Mouse (Mus musculus): ENCODE results near the gene Nsl1. TPM values are rescaled to one million over a fixed set of nuclear protein-coding genes. Genes with fewer than 3 reads are reported as not detected.

The Nsl1 gene
- total RNA-seq, 2 experiments from 2014 or later, result 0.05 to 0.08 TPM

DNA sequence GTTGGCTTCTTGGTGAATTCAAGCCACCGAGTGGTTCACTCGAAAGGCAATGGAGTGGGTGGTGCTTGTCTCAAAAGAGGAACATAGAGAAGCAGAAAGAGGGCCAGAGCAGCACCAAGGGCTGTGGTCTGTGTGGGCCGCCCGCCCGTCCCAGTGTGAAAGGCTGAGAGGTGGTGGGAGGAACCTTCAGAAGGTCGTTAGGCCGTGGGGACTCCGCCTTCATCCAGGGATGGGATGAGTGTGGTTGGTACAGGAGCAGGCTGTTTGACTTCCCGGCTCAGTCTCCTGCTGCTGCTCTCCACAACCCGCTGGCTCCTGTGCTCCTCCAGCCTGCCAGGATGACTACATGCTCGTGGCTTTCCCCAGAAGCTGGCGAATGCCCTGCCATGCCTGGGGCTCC, 22.8 kb downstream of the Nsl1 start:
- H3K4me3 ChIP-seq, result no peak overlapping the region
- no peak for TF ChIP-seq CTCF (IDR thresholded peaks at IDR 0.05)
- intact Hi-C loops (cut with DNase I), result no loop called here
- peak; percentile 32 for DNase-seq
- no peak overlapping the region for H3K27ac ChIP-seq

- intact Hi-C loops (cut with DNase I), result no loop called here
- Histone ChIP-seq H3K4me3 (no peak overlapping the region), H3K27ac (no peak overlapping the region)
- no peak; the same call in 1 of the 2 replicates for TF ChIP-seq CTCF (IDR thresholded peaks at IDR 0.05)
- no peak for DNase-seq
These were observed 23.6 kb downstream of the Nsl1 start for GRCm38 (mm10) chr1:191086304-191086878.

DNA sequence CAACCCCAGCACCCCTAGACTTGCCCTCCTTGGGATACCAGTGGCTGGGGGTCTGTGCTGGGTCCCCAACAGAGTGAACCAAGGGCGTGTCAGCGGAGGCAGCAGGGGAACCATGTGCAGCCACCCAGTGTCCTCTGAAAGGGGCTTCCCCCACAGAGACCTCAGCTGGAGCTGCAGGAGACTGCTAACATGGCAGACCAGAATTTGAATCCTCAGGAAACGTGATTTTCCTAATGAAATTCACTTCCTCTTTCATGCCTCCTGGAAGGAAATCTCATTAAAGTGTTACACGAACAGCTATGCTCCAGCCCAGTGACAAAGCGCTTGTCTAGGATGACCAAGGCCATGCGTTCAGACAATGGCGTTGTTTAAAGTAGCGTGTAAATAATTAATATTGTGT, 24.1 kb downstream of the Nsl1 start:
- TF ChIP-seq CTCF (IDR thresholded peaks at IDR 0.05), result no peak
- DNase-seq, result no peak
- Histone ChIP-seq H3K27ac (no peak overlapping the region), H3K4me3 (no peak overlapping the region)
- intact Hi-C loops (cut with DNase I), result no loop called here

GRCm38 (mm10) chr1:191087955-191088354, 25.1 kb downstream of the Nsl1 start:
- no peak for TF ChIP-seq CTCF (IDR thresholded peaks at IDR 0.05)
- no peak for DNase-seq
- intact Hi-C loops (cut with DNase I), result no loop called here
- H3K4me3 ChIP-seq, result no peak overlapping the region
- peak overlapping the region; percentile 17; the same call in 1 of the 2 replicates for H3K27ac ChIP-seq

DNA sequence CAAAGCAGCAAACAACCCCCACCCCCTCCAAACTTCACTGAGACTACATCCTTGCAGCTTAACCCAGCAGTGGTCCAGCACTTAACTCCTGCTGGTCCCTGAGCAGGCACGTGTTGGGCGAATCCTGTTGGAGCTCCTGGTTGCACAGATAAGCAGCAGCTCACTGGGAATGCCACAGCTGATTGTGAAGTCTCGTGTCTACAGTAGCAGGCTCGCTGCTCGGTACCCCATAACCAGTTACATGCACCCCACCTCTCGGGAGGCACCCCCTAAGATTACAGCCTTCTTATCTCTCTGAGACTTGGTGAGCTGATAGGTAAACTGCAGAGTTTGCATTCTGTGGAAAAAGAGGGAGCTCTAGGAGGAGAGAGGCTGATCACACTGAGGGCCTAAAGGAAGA, 26.5 kb downstream of the Nsl1 start:
- DNase-seq, result no peak
- H3K27ac ChIP-seq, result no peak overlapping the region
- no peak overlapping the region for H3K4me3 ChIP-seq
- TF ChIP-seq CTCF (IDR thresholded peaks at IDR 0.05), result no peak
- intact Hi-C loops (cut with DNase I), result no loop called here

GRCm38 (mm10) chr1:191092050-191092449, 29.2 kb downstream of the Nsl1 start:
- intact Hi-C loops (cut with DNase I), result loop anchor here (10.0 kb wide), 1 partner anchor 183 kb away; no protein-coding TSS in a partner anchor
- DNase-seq, result no peak
- no peak for TF ChIP-seq CTCF (IDR thresholded peaks at IDR 0.05)
- H3K4me3 ChIP-seq, result no peak overlapping the region
- no peak overlapping the region for H3K27ac ChIP-seq

GRCm38 (mm10) chr1:191093578-191093977, 30.8 kb downstream of the Nsl1 start:
- DNase-seq, result no peak
- H3K27ac ChIP-seq, result no peak overlapping the region
- intact Hi-C loops (cut with DNase I), result loop anchor here (10.0 kb wide), 1 partner anchor 181 kb away; no protein-coding TSS in a partner anchor
- H3K4me3 ChIP-seq, result no peak overlapping the region
- TF ChIP-seq CTCF (IDR thresholded peaks at IDR 0.05), result no peak

DNA sequence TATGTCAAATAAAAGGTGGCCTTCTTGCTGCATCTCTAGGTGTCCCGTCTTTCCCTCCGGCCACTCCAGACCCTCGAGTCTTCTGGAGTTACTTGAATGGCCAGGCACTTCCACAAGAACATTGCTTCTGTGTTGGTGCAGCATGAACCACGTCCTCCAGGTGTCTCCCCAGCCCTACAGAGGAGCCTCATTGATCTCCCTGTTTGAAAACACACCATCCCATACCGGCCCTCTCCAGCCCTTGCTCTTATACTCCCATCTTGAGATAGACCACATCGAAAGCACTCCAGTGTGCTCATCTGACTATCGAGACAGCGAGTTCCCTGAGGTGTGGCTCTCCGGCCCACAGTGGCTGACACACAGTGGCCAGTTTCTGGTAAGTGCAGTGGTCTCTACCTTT, 32.2 kb downstream of the Nsl1 start:
- peak; percentile 34 for TF ChIP-seq CTCF (IDR thresholded peaks at IDR 0.05)
- no peak for DNase-seq
- intact Hi-C loops (cut with DNase I), result loop anchor here (10.0 kb wide), 1 partner anchor 180 kb away; no protein-coding TSS in a partner anchor
- Histone ChIP-seq H3K4me3 (no peak overlapping the region), H3K27ac (no peak overlapping the region)

DNA sequence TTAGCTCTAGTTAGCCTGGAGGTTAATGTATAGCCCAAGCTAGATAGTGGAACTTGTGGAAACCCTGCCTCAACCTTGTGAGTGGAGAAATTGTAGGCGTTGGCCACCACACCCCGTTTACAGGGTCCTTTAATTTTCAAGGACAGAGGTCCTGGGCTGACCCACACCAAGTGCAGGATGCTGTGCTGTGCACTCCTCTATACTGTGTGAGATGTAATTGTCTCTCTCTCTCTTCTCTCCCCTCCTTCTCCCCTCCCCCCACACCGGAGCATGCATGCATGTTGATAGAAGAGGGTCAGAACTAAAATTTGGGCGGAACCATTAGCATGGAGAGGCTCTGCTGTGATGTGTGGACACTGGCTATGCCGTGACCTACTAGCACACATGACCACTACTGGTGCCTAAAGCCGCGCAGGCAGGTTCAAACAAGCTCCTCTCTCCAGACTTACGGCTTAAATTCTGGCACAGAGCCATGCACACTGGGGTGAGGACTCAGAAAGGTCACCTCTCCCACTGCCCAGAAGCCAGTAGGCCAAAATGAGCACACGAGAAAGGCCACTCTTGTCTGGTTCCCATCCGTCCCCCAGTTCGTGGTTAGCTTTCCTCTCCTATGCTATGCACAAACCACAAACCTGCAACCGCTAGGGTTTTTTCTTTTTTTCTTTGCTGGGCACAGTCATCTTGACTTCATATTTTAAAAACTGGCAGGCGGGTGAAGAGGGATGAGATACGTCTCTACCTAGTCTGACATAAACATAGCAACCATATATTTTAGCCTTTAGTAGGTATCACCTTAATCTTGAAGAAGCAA, 34.3 kb downstream of the Nsl1 start:
- intact Hi-C loops (cut with DNase I), result loop anchor here (10.0 kb wide), 1 partner anchor 178 kb away; no protein-coding TSS in a partner anchor
- no peak overlapping the region for H3K27ac ChIP-seq
- H3K4me3 ChIP-seq, result peak overlapping the region; percentile 80

GRCm38 (mm10) chr1:191097802-191098747, 35.3 kb downstream of the Nsl1 start, which contains the start of gene Batf3:
Gene Batf3 (plus strand): TSS chr1:191097847.
- intact Hi-C loops (cut with DNase I), result loop anchor here (10.0 kb wide), 1 partner anchor 177 kb away; no protein-coding TSS in a partner anchor
- Histone ChIP-seq H3K27ac (peak within 1 kb of the TSS; percentile 56), H3K4me3 (peak within 1 kb of the TSS; percentile 80)
- DNase-seq, result peak; percentile 68
- TF ChIP-seq CTCF (IDR thresholded peaks at IDR 0.05), result peak; percentile 55

More for the DNA sequence above, 34.3 kb downstream of the Nsl1 start:
- no peak for DNase-seq
- no peak for TF ChIP-seq CTCF (IDR thresholded peaks at IDR 0.05)

- Histone ChIP-seq H3K4me3 (no peak overlapping the region), H3K27ac (no peak overlapping the region)
- TF ChIP-seq CTCF (IDR thresholded peaks at IDR 0.05), result no peak
- intact Hi-C loops (cut with DNase I), result loop anchor here (10.0 kb wide), 1 partner anchor 176 kb away; no protein-coding TSS in a partner anchor
- DNase-seq, result no peak
These were observed 36.3 kb downstream of the Nsl1 start for GRCm38 (mm10) chr1:191099114-191099513.

DNA sequence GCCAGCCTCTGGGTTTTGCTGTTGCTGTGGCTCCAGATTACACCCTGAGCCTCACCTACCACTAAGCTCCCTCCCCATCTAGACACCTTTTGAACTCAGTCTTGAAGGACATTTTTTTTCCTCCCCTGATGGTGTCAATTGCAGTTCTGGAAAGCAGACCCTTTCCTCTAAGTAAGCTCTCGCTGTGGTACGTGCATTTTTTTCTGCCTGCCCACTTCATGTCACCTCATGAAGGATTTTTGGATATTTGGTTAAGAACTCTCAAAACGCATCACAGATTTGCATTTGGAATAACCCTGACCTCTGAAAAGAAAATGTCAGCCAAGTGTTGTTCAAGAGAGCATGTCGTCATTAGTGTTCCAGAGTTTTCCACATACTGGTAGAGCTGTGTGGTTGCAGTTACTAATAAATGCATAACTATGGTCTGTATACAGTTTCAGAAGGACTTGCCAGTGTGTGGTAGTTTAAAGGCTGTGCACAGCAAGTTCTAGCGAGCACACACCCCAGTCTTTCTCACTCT, 37.0 kb downstream of the Nsl1 start:
- TF ChIP-seq CTCF (IDR thresholded peaks at IDR 0.05), result no peak
- DNase-seq, result no peak
- intact Hi-C loops (cut with DNase I), result loop anchor here (10.0 kb wide), 1 partner anchor 175 kb away; no protein-coding TSS in a partner anchor
- H3K27ac ChIP-seq, result no peak overlapping the region
- H3K4me3 ChIP-seq, result no peak overlapping the region

Measured in gastrocnemius, adult 2 months (tissue).